Mouse (Mus musculus): ENCODE data around the gene Cars.

DNA sequence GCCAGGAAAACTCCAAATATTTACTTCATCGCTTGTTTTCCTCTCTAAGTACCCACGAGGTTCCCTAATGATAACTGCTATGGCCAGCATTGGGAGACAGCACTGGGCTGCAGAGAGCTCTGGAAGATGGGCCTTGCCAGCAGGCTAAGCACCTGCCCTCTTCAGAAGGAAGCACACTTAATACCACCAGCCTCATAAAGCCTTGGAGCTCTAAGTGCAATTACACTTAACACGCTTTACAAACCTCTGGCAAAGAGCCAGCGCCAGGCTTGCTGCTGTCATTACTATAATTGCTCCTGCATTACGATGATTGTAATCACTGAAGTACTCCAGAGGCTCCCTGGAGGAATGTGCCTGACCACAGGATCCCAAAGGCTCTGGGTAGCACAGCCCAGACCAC lies 5.0 kb downstream of the Cars start:
- TF ChIP-seq POLR2A (IDR thresholded peaks at IDR 0.05; ENCODE audit: insufficient read depth, low read length) (no peak), CTCF (IDR thresholded peaks at IDR 0.05; ENCODE audit: low read depth, low read length) (no peak)

Measured in ES-Bruce4 (cell line).